Mouse (Mus musculus): ENCODE data around the gene Rab3a. TPM values are rescaled to one million over a fixed set of nuclear protein-coding genes. Genes with fewer than 3 reads are reported as not detected.

The Rab3a gene
- polyA plus RNA-seq, 3 experiments from 2014 or later = 4.6 to 8.6 (median 7.9) TPM

- ATAC-seq = no peak
Observed at GRCm38 (mm10) chr8:70775227-70775626, 20.7 kb downstream of the Rab3a start.

GRCm38 (mm10) chr8:70775851-70776495 lies 21.5 kb downstream of the Rab3a start:
- peak; percentile 1 for ATAC-seq

GRCm38 (mm10) chr8:70776496-70777444 lies 22.3 kb downstream of the Rab3a start, which contains the start of gene Pik3r2:
TSS of gene Pik3r2 (minus strand) at chr8:70776713.
- peak; percentile 85 for ATAC-seq

- ATAC-seq = no peak
Observed at GRCm38 (mm10) chr8:70780093-70780492, 25.6 kb downstream of the Rab3a start.

GRCm38 (mm10) chr8:70786291-70787050 lies 32.0 kb downstream of the Rab3a start:
- no peak for ATAC-seq

- no peak for ATAC-seq
Observed at GRCm38 (mm10) chr8:70787051-70787445, 32.6 kb downstream of the Rab3a start.

GRCm38 (mm10) chr8:70787941-70788667 lies 33.6 kb downstream of the Rab3a start:
- ATAC-seq = no peak

- ATAC-seq = no peak
Observed at GRCm38 (mm10) chr8:70789046-70789445, 34.6 kb downstream of the Rab3a start.

GRCm38 (mm10) chr8:70790846-70791245 lies 36.4 kb downstream of the Rab3a start:
- no peak for ATAC-seq

- ATAC-seq = peak; percentile 67
Observed at GRCm38 (mm10) chr8:70791294-70791701, 36.8 kb downstream of the Rab3a start.

- peak; percentile 78 for ATAC-seq
Observed at GRCm38 (mm10) chr8:70791975-70792691, 37.7 kb downstream of the Rab3a start.

- ATAC-seq = peak; percentile 49
Observed at GRCm38 (mm10) chr8:70792700-70793099, 38.2 kb downstream of the Rab3a start.

GRCm38 (mm10) chr8:70794215-70794614 lies 39.7 kb downstream of the Rab3a start:
- ATAC-seq = no peak

GRCm38 (mm10) chr8:70795370-70795769 lies 40.9 kb downstream of the Rab3a start:
- no peak for ATAC-seq

- ATAC-seq = no peak
Observed at GRCm38 (mm10) chr8:70796403-70797080, 42.1 kb downstream of the Rab3a start.

- peak; percentile 59 for ATAC-seq
Observed at GRCm38 (mm10) chr8:70797081-70798070, 42.9 kb downstream of the Rab3a start.

- ATAC-seq = no peak
Observed at GRCm38 (mm10) chr8:70798281-70798680, 43.8 kb downstream of the Rab3a start.

GRCm38 (mm10) chr8:70800648-70801047 lies 46.2 kb downstream of the Rab3a start:
- no peak for ATAC-seq

GRCm38 (mm10) chr8:70801156-70801555 lies 46.7 kb downstream of the Rab3a start:
- no peak for ATAC-seq

- no peak for ATAC-seq
Observed at GRCm38 (mm10) chr8:70801830-70802229, 47.4 kb downstream of the Rab3a start.

Measured in inflammation-experienced regulatory T-cells, adult 6 months (primary cell).